Mouse (Mus musculus): ENCODE data around the gene Fgfr4. TPM values are rescaled to one million over a fixed set of nuclear protein-coding genes. Genes with fewer than 3 reads are reported as not detected.
"Not testable (repeated sequence)": the region's sequence is repeated elsewhere in the genome, so short reads cannot be mapped to it uniquely, and the experiment has no call there.

Gene Fgfr4
- total and polyA plus RNA-seq, 3 experiments: not detected

- peak; percentile 27; the same call in 1 of the 2 replicates for TF ChIP-seq NRF1 (IDR thresholded peaks at IDR 0.05; ENCODE audit: insufficient read depth, low read depth, low read length, poor library complexity, severe bottlenecking)
- peak; percentile 39; the same call in 1 of the 2 replicates for TF ChIP-seq POLR2AphosphoS5 (IDR thresholded peaks at IDR 0.05; ENCODE audit: borderline replicate concordance, low read depth, low read length)
- no peak for TF ChIP-seq E2F4 (IDR thresholded peaks at IDR 0.05; ENCODE audit: borderline replicate concordance, low read depth, low read length)
- peak; percentile 100 for TF ChIP-seq MAX (IDR thresholded peaks at IDR 0.05; ENCODE audit: low read length)
- peak; percentile 98 for TF ChIP-seq USF1 (IDR thresholded peaks at IDR 0.05; ENCODE audit: low read depth, low read length)
- TF ChIP-seq MAZ (IDR thresholded peaks at IDR 0.05; ENCODE audit: low read depth, low read length): peak; percentile 59; the same call in 1 of the 2 replicates
- no peak for TF ChIP-seq SMC3 (IDR thresholded peaks at IDR 0.05; ENCODE audit: low read depth, low read length)
- TF ChIP-seq POLR2A (IDR thresholded peaks at IDR 0.05; ENCODE audit: control insufficient read depth in 1 of 2, insufficient read depth in 1 of 2, low read depth in 1 of 2, low read length in 2 of 2, poor library complexity in 1 of 2): peak; percentile 71 to 83; a peak in 2 of 4 replicates
- TF ChIP-seq JUND (IDR thresholded peaks at IDR 0.05; ENCODE audit: low read depth, low read length): no peak
- peak; percentile 26 to 51 (median 42); a peak in 4 of 6 replicates for TF ChIP-seq CTCF (IDR thresholded peaks at IDR 0.05 in 2 of 3, conservative IDR thresholded peaks at IDR 0.05 in 1 of 3; ENCODE audit: control insufficient read depth in 1 of 3, insufficient read depth in 1 of 3, low read depth in 2 of 3, low read length in 3 of 3, poor library complexity in 1 of 3, severe bottlenecking in 1 of 3)
- TF ChIP-seq BHLHE40 (IDR thresholded peaks at IDR 0.05; ENCODE audit: borderline replicate concordance, low read depth, low read length): peak; percentile 66
- no peak for TF ChIP-seq ZNF384 (IDR thresholded peaks at IDR 0.05; ENCODE audit: low read depth, low read length)
- peak; percentile 72; the same call in 1 of the 2 replicates for TF ChIP-seq TCF12 (IDR thresholded peaks at IDR 0.05; ENCODE audit: low read depth, low read length)
- TF ChIP-seq UBTF (IDR thresholded peaks at IDR 0.05; ENCODE audit: borderline replicate concordance, insufficient read depth, low read depth, low read length): no peak
- peak; percentile 17; the same call in 1 of the 2 replicates for TF ChIP-seq MAFK (IDR thresholded peaks at IDR 0.05; ENCODE audit: borderline replicate concordance, low read depth, low read length)
Observed at GRCm38 (mm10) chr13:55190121-55190868, 37.9 kb downstream of the Fgfr4 start (continued).

DNA sequence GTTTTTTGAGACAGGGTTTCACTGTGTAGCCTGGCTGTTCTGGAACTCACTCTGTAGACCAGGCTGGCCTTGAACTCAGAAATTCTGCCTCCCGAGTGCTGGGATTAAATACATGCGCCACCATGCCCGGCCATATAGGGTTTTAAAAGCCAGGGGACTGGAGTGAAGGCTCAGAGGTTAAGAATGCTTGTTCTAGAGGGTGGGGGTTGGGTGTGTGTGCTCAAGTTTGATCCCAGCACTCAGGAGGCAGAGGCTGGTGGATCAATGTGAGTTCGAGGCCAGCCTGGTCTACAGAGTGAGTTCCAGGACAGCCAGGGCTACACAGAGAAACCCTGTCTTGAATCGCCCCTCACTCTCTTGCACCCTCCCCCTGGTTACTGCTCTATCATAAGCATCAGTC, 39.1 kb downstream of the Fgfr4 start:
- peaks cover 0 to 3% of the 10 kb centered on the region in 2 experiments; a peak in 1 of 4 replicates for H3K36me3 ChIP-seq (ENCODE audit: control insufficient read depth in 1 of 2, insufficient read depth in 2 of 2, low read length in 2 of 2)
- no peak for DNase-seq (ENCODE audit: low read depth, low spot score)
- peaks cover 0 to 5% of the 10 kb centered on the region in 2 experiments; a peak in 2 of 4 replicates for H3K4me1 ChIP-seq (ENCODE audit: control insufficient read depth in 1 of 2, insufficient read depth in 2 of 2, low read length in 2 of 2)
- H3K9ac ChIP-seq (ENCODE audit: control insufficient read depth, low read depth, low read length, poor library complexity, severe bottlenecking): no peak overlapping the region
- H3K27me3 ChIP-seq (ENCODE audit: control insufficient read depth in 1 of 2, insufficient read depth in 2 of 2, low read length in 2 of 2): no peaks in the 10 kb centered on the region
- no peaks in the 10 kb centered on the region for H3K9me3 ChIP-seq (replicated peaks; ENCODE audit: insufficient read depth, low read length)
- H3K4me3 ChIP-seq (ENCODE audit: control insufficient read depth in 1 of 2, insufficient read depth in 1 of 2, low read depth in 2 of 2, low read length in 2 of 2): no peak overlapping the region
- H3K27ac ChIP-seq (ENCODE audit: control insufficient read depth, low read depth, low read length): no peak overlapping the region
- H3K79me2 ChIP-seq (ENCODE audit: control insufficient read depth, insufficient read depth, low read length, poor library complexity): peaks cover 6% of the 10 kb centered on the region; the same call in 1 of the 2 replicates
- TF ChIP-seq USF2 (IDR thresholded peaks at IDR 0.05; ENCODE audit: borderline replicate concordance in 1 of 2, insufficient read depth in 1 of 2, low read depth in 1 of 2, low read length in 2 of 2): no peak
- TF ChIP-seq EP300 (IDR thresholded peaks at IDR 0.05; ENCODE audit: low read depth in 1 of 2, low read length in 2 of 2): no peak
- TF ChIP-seq ZKSCAN1 (IDR thresholded peaks at IDR 0.05; ENCODE audit: low read depth, low read length): no peak
- no peak for TF ChIP-seq JUND (IDR thresholded peaks at IDR 0.05; ENCODE audit: low read depth, low read length)
- TF ChIP-seq GATA1 (IDR thresholded peaks at IDR 0.05; ENCODE audit: low read depth, low read length): no peak
- TF ChIP-seq ZC3H11A (IDR thresholded peaks at IDR 0.05; ENCODE audit: low read depth, low read length): no peak
- no peak for TF ChIP-seq MAFK (IDR thresholded peaks at IDR 0.05; ENCODE audit: borderline replicate concordance, low read depth, low read length)
- no peak for TF ChIP-seq RCOR1 (IDR thresholded peaks at IDR 0.05; ENCODE audit: low read depth, low read length)

DNA sequence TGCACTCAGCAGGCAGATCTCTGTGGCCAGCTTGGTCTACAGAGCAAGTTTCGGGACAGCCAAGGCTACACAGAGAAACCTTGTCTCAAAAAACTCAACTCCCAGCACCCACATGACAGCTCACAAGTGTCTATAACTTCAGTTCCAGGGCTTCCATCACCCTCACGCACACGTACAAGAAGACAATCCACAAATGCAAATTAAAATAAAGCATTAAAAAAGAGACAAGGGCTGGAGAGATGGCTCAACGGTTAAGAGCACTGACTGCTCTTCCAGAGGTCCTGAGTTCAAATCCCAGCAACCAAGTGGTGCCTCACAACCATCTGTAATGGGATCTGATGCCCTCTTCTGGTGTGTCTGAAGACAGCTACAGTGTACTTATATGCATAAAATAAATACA, 50.3 kb downstream of the Fgfr4 start:
- H3K27me3 ChIP-seq (ENCODE audit: control insufficient read depth in 1 of 2, insufficient read depth in 2 of 2, low read length in 2 of 2); H3K4me1 ChIP-seq (ENCODE audit: control insufficient read depth in 1 of 2, insufficient read depth in 2 of 2, low read length in 2 of 2); H3K36me3 ChIP-seq (ENCODE audit: control insufficient read depth in 1 of 2, insufficient read depth in 2 of 2, low read length in 2 of 2); H3K9me3 ChIP-seq (replicated peaks; ENCODE audit: insufficient read depth, low read length); DNase-seq (ENCODE audit: low read depth, low spot score); H3K4me3 ChIP-seq (ENCODE audit: control insufficient read depth in 1 of 2, insufficient read depth in 1 of 2, low read depth in 2 of 2, low read length in 2 of 2); H3K79me2 ChIP-seq (ENCODE audit: control insufficient read depth, insufficient read depth, low read length, poor library complexity); H3K27ac ChIP-seq (ENCODE audit: control insufficient read depth, low read depth, low read length): not testable (repeated sequence)
- H3K9ac ChIP-seq (ENCODE audit: control insufficient read depth, low read depth, low read length, poor library complexity, severe bottlenecking): peak overlapping the region; percentile 61
